Mouse (Mus musculus) midbrain, embryonic 13.5 days (tissue): ENCODE results near the gene Klhl10. TPM values are rescaled to one million over a fixed set of nuclear protein-coding genes. Genes with fewer than 3 reads are reported as not detected.

ENCODE experiments used
- ATAC-seq: fragments of 200-750 bp; cut with Nextera tagmentation; 2 replicates; pipeline ENCODE4 v1.8.0; 2017; ENCODE audit warnings: mild to moderate bottlenecking, moderate TSS enrichment, moderate library complexity
- H3K27ac ChIP-seq: fragments of 300-500 bp; sonication (generic); 2 replicates; pipeline ENCODE4 v1.5.1; 2015; ENCODE audit warnings: inconsistent platforms, mild to moderate bottlenecking, moderate library complexity
- H3K27me3 ChIP-seq: fragments of 300-500 bp; sonication (generic); 2 replicates; pipeline ENCODE4 v1.6.1; 2015; ENCODE audit warnings: mild to moderate bottlenecking, inconsistent platforms
- H3K36me3 ChIP-seq: fragments of 300-500 bp; sonication (generic); 2 replicates; pipeline ENCODE4 v1.6.1; 2015; ENCODE audit warnings: mild to moderate bottlenecking, inconsistent platforms
- H3K4me1 ChIP-seq: fragments of 300-500 bp; sonication (generic); replicated peaks from 2 replicates; pipeline ENCODE4 v1.6.1; 2015; ENCODE audit warnings: inconsistent platforms
- H3K4me2 ChIP-seq: fragments of 300-500 bp; sonication (generic); replicated peaks from 2 replicates; pipeline ENCODE4 v1.6.1; 2015; ENCODE audit warnings: moderate library complexity, mild to moderate bottlenecking, inconsistent platforms
- H3K4me3 ChIP-seq: fragments of 300-500 bp; sonication (generic); replicated peaks from 2 replicates; pipeline ENCODE4 v1.5.1; 2015; ENCODE audit warnings: mild to moderate bottlenecking, inconsistent platforms
- H3K9ac ChIP-seq: fragments of 300-500 bp; sonication (generic); replicated peaks from 2 replicates; pipeline ENCODE4 v1.6.1; 2015; ENCODE audit warnings: mild to moderate bottlenecking, inconsistent platforms
- H3K9me3 ChIP-seq: fragments of 300-500 bp; sonication (generic); 2 replicates; pipeline ENCODE4 v1.6.1; 2016; ENCODE audit warnings: mild to moderate bottlenecking, inconsistent platforms
- WGBS: fragments of 180-500 bp; shearing (Covaris S2); methylation state at CpG from one replicate; pipeline ENCODE4 v1.1.7; 2015; 5-methylcytosine and 5-hydroxymethylcytosine counted together
- polyA plus RNA-seq: library from polyadenylated mRNA; unstranded; fragments of >200 nt; fragmentation: Nextera tagmentation; extraction: Ambion mirVana; gene quantifications from 2 replicates; pipeline ENCODE4 v1.2.1, GENCODE M21; 2015

Klhl10 gene
- polyA plus RNA-seq, 1 experiment from 2014 or later, result 0.85 TPM

GRCm38 (mm10) chr11:100472935-100473295 is 31.2 kb downstream of the Klhl10 start:
- H3K4me2 ChIP-seq, result no peak overlapping the region
- no peaks in the 10 kb centered on the region for H3K9me3 ChIP-seq
- H3K36me3 ChIP-seq, result peaks cover 20% of the 10 kb centered on the region
- no peaks in the 10 kb centered on the region for H3K27me3 ChIP-seq
- H3K9ac ChIP-seq, result no peak overlapping the region
- H3K4me3 ChIP-seq, result peak overlapping the region; percentile 98; the same call in 1 of the 2 replicates
- no peak overlapping the region for H3K27ac ChIP-seq
- H3K4me1 ChIP-seq, result peaks cover 29% of the 10 kb centered on the region
- 34% methylated on average over 5 of the region's 5 CpGs for WGBS
- peak; percentile 41 for ATAC-seq

- no peak for ATAC-seq
Observed at GRCm38 (mm10) chr11:100476281-100476680, 34.6 kb downstream of the Klhl10 start.

GRCm38 (mm10) chr11:100479152-100479551 is 37.4 kb downstream of the Klhl10 start:
- H3K4me2 ChIP-seq, result no peak overlapping the region
- H3K27me3 ChIP-seq, result no peaks in the 10 kb centered on the region
- ATAC-seq, result no peak
- no peaks in the 10 kb centered on the region for H3K9me3 ChIP-seq
- 92% methylated on average over 7 of the region's 7 CpGs for WGBS
- H3K27ac ChIP-seq, result no peak overlapping the region
- H3K4me3 ChIP-seq, result no peak overlapping the region
- no peak overlapping the region for H3K9ac ChIP-seq
- H3K36me3 ChIP-seq, result peaks cover 82% of the 10 kb centered on the region
- no peaks in the 10 kb centered on the region for H3K4me1 ChIP-seq

More at GRCm38 (mm10) chr11:100476281-100476680, 34.6 kb downstream of the Klhl10 start:
- H3K27ac ChIP-seq, result no peak overlapping the region
- H3K4me1 ChIP-seq, result peaks cover 2% of the 10 kb centered on the region
- no peak overlapping the region for H3K4me3 ChIP-seq
- WGBS, result 98% methylated on average over 5 of the region's 5 CpGs
- H3K4me2 ChIP-seq, result no peak overlapping the region
- H3K9ac ChIP-seq, result no peak overlapping the region
- H3K9me3 ChIP-seq, result no peaks in the 10 kb centered on the region
- H3K36me3 ChIP-seq, result peaks cover 54% of the 10 kb centered on the region
- H3K27me3 ChIP-seq, result no peaks in the 10 kb centered on the region

- Histone ChIP-seq H3K4me1 (no peaks in the 10 kb centered on the region), H3K27me3 (no peaks in the 10 kb centered on the region), H3K9me3 (no peaks in the 10 kb centered on the region), H3K36me3 (peaks cover 99% of the 10 kb centered on the region), H3K9ac (no peak overlapping the region), H3K4me3 (no peak overlapping the region), H3K4me2 (no peak overlapping the region), H3K27ac (no peak overlapping the region)
- WGBS, result 94% methylated on average over 3 of the region's 3 CpGs
- no peak for ATAC-seq
Observed at GRCm38 (mm10) chr11:100484461-100484860, 42.7 kb downstream of the Klhl10 start.

- Histone ChIP-seq H3K9ac (no peak overlapping the region), H3K4me2 (no peak overlapping the region), H3K27me3 (no peaks in the 10 kb centered on the region), H3K36me3 (peaks cover 99% of the 10 kb centered on the region), H3K9me3 (no peaks in the 10 kb centered on the region), H3K4me1 (no peaks in the 10 kb centered on the region), H3K27ac (no peak overlapping the region), H3K4me3 (no peak overlapping the region)
- 88% methylated on average over 8 of the region's 8 CpGs for WGBS
- ATAC-seq, result no peak
Observed at GRCm38 (mm10) chr11:100485801-100486538, 44.3 kb downstream of the Klhl10 start.

GRCm38 (mm10) chr11:100490951-100491350 is 49.2 kb downstream of the Klhl10 start:
- H3K9ac ChIP-seq, result no peak overlapping the region
- no peaks in the 10 kb centered on the region for H3K9me3 ChIP-seq
- H3K4me1 ChIP-seq, result no peaks in the 10 kb centered on the region
- no peaks in the 10 kb centered on the region for H3K27me3 ChIP-seq
- no peak for ATAC-seq
- no peak overlapping the region for H3K27ac ChIP-seq
- no peak overlapping the region for H3K4me3 ChIP-seq
- peaks cover 96% of the 10 kb centered on the region for H3K36me3 ChIP-seq
- no peak overlapping the region for H3K4me2 ChIP-seq
- WGBS, result 92% methylated on average over 6 of the region's 6 CpGs

GRCm38 (mm10) chr11:100493771-100494170 is 52.1 kb downstream of the Klhl10 start:
- Histone ChIP-seq H3K27ac (no peak overlapping the region), H3K4me3 (no peak overlapping the region), H3K36me3 (peaks cover 96% of the 10 kb centered on the region), H3K9me3 (no peaks in the 10 kb centered on the region), H3K9ac (no peak overlapping the region), H3K4me2 (no peak overlapping the region), H3K4me1 (no peaks in the 10 kb centered on the region), H3K27me3 (no peaks in the 10 kb centered on the region)
- ATAC-seq, result no peak
- WGBS, result 95% methylated on average over 12 of the region's 12 CpGs

- H3K4me1 ChIP-seq, result peaks cover 14% of the 10 kb centered on the region
- H3K9me3 ChIP-seq, result no peaks in the 10 kb centered on the region
- H3K27ac ChIP-seq, result no peak overlapping the region
- peaks cover 91% of the 10 kb centered on the region for H3K36me3 ChIP-seq
- WGBS, result 61% methylated on average over 3 of the region's 3 CpGs
- no peak overlapping the region for H3K9ac ChIP-seq
- H3K4me2 ChIP-seq, result no peak overlapping the region
- H3K4me3 ChIP-seq, result no peak overlapping the region
- H3K27me3 ChIP-seq, result no peaks in the 10 kb centered on the region
- no peak for ATAC-seq
Observed at GRCm38 (mm10) chr11:100500241-100500640, 58.5 kb downstream of the Klhl10 start.

GRCm38 (mm10) chr11:100500651-100501050 is 58.9 kb downstream of the Klhl10 start:
- 63% methylated on average over 7 of the region's 7 CpGs for WGBS
- H3K4me2 ChIP-seq, result no peak overlapping the region
- no peak for ATAC-seq

GRCm38 (mm10) chr11:100501321-100501720 is 59.6 kb downstream of the Klhl10 start:
- Histone ChIP-seq H3K9me3 (no peaks in the 10 kb centered on the region), H3K27me3 (no peaks in the 10 kb centered on the region), H3K4me1 (peaks cover 14% of the 10 kb centered on the region), H3K4me2 (no peak overlapping the region), H3K4me3 (no peak overlapping the region), H3K36me3 (peaks cover 91% of the 10 kb centered on the region), H3K27ac (peak overlapping the region; percentile 61), H3K9ac (peak overlapping the region; percentile 15; the same call in 1 of the 2 replicates)
- peak; percentile 34; the same call in 1 of the 2 replicates for ATAC-seq
- 1% methylated on average over 6 of the region's 6 CpGs for WGBS

More at GRCm38 (mm10) chr11:100500651-100501050, 58.9 kb downstream of the Klhl10 start:
- no peaks in the 10 kb centered on the region for H3K27me3 ChIP-seq
- no peak overlapping the region for H3K4me3 ChIP-seq
- H3K9ac ChIP-seq, result 0 out of 2 replicates have a peak overlapping the region, but pooled peaks have one; percentile 15
- H3K27ac ChIP-seq, result no peak overlapping the region
- no peaks in the 10 kb centered on the region for H3K9me3 ChIP-seq
- H3K36me3 ChIP-seq, result peaks cover 91% of the 10 kb centered on the region
- H3K4me1 ChIP-seq, result peaks cover 14% of the 10 kb centered on the region

- H3K9ac ChIP-seq, result no peak overlapping the region
- ATAC-seq, result no peak
- 94% methylated on average over 12 of the region's 12 CpGs for WGBS
- H3K4me1 ChIP-seq, result peaks cover 14% of the 10 kb centered on the region
- no peak overlapping the region for H3K4me2 ChIP-seq
- H3K27ac ChIP-seq, result no peak overlapping the region
- H3K27me3 ChIP-seq, result no peaks in the 10 kb centered on the region
- no peaks in the 10 kb centered on the region for H3K9me3 ChIP-seq
- no peak overlapping the region for H3K4me3 ChIP-seq
- H3K36me3 ChIP-seq, result peaks cover 90% of the 10 kb centered on the region
Observed at GRCm38 (mm10) chr11:100504990-100505660, 63.4 kb downstream of the Klhl10 start.

GRCm38 (mm10) chr11:100505997-100506396 is 64.3 kb downstream of the Klhl10 start:
- no peak for ATAC-seq
- Histone ChIP-seq H3K4me3 (no peak overlapping the region), H3K4me2 (no peak overlapping the region), H3K36me3 (peaks cover 90% of the 10 kb centered on the region), H3K27ac (no peak overlapping the region), H3K9me3 (no peaks in the 10 kb centered on the region), H3K4me1 (peaks cover 10% of the 10 kb centered on the region), H3K9ac (no peak overlapping the region), H3K27me3 (no peaks in the 10 kb centered on the region)
- whole genome bisulfite sequencing, result 92% methylated on average over 8 of the region's 8 CpGs
